ENCODE assay signal across 8 mouse cellular contexts in the genomic region with DNA sequence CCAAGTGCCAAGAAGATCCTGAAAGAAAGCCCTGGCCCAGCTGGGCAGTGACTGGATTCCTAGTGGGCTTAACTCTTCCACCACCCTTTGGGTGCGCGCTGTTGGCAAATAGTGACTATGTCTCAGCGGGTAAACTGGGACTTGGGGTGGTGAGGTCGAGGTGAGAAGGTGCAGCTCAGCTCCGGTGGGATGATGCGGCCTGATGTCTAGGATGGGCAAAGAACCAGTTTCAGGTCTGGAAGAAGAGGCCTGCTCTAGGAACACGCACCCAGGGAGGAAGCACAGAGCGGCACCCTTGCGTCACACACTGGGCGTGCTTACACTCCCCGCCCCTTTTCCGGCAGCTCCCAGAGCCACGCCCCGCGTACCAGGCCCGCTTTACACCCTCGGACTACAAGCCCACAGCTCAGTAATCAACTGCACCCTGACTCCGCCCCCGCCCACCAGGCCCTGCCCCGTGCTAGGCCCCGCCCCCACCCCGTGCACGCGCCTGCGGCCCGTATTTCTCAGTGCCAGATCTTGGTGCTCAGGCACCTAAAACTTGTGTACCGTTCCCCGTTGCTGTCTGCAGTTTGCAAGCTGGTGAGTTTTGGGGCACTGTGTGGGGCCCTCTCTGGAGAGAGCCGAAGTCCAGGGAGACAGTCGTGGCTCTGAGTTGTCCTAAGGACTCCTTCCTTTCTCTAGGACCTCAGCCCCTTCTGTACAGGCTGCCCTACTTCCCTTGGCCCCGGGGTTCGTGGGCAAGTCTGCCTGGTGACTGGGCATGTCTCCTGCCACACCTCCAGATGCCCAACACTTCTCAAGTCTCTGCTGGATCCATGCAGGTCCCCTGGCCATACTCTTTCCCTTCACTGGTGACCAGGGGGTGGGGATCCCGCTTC. TPM values are rescaled to one million over a fixed set of nuclear protein-coding genes. Genes with fewer than 3 reads are reported as not detected.
DNase-seq lines count a peak whose midpoint lies in the region; ATAC-seq and TF ChIP-seq lines count a peak whose summit lies in the region.

A gene (plus strand): TSS at position 509 of the 881 bp plus-strand sequence.

- H3K4me1 ChIP-seq in embryonic facial prominence, embryonic 12.5 days = 0 out of 2 replicates have a peak, but pooled peaks cover 5% of the 10 kb centered on the region
- H3K4me1 ChIP-seq in intestine, postnatal 0 days (replicated peaks; ENCODE audit: control insufficient read depth, insufficient read depth, low read length) = no peaks in the 10 kb centered on the region
- peaks cover 17% of the 10 kb centered on the region for H3K4me1 ChIP-seq in midbrain, embryonic 10.5 days

- no peaks in the 10 kb centered on the region for H3K36me3 ChIP-seq in embryonic facial prominence, embryonic 12.5 days
- no peaks in the 10 kb centered on the region for H3K36me3 ChIP-seq in intestine, postnatal 0 days (ENCODE audit: control insufficient read depth, insufficient read depth)
- no peaks in the 10 kb centered on the region for H3K36me3 ChIP-seq in midbrain, embryonic 10.5 days

- H3K27me3 ChIP-seq in embryonic facial prominence, embryonic 12.5 days = no peaks in the 10 kb centered on the region
- H3K27me3 ChIP-seq in intestine, postnatal 0 days (replicated peaks; ENCODE audit: control insufficient read depth, insufficient read depth, low read length) = no peaks in the 10 kb centered on the region
- H3K27me3 ChIP-seq in midbrain, embryonic 10.5 days (ENCODE audit: low read depth, poor library complexity, severe bottlenecking) = no peaks in the 10 kb centered on the region

- peak within 1 kb of the TSS; percentile 49 for H3K4me2 ChIP-seq in embryonic facial prominence, embryonic 12.5 days (replicated peaks)
- H3K4me2 ChIP-seq in intestine, postnatal 0 days (replicated peaks; ENCODE audit: low read depth) = peak within 1 kb of the TSS; percentile 70

- WGBS in embryonic facial prominence, embryonic 12.5 days = 10% methylated on average over 33 of the region's 33 CpGs
- WGBS in intestine, postnatal 0 days = 8% methylated on average over 33 of the region's 33 CpGs
- WGBS in midbrain, embryonic 10.5 days = 10% methylated on average over 33 of the region's 33 CpGs

- intact Hi-C loops in left cerebral cortex, postnatal 36 days (cut with DNase I) = no loop called here

- peak within 1 kb of the TSS; percentile 35; the same call in 1 of the 2 replicates for H3K9ac ChIP-seq in embryonic facial prominence, embryonic 12.5 days
- peak within 1 kb of the TSS; percentile 50; the same call in 1 of the 2 replicates for H3K9ac ChIP-seq in intestine, postnatal 0 days (ENCODE audit: low read depth, low read length)

- ATAC-seq in embryonic facial prominence, embryonic 12.5 days (ENCODE audit: insufficient number of reproducible peaks, insufficient read depth, low FRiP score, low TSS enrichment) = peak; percentile 96
- ATAC-seq in granulocyte monocyte progenitor cell, adult 5-6 weeks (replicated peaks; ENCODE audit: poor library complexity, severe bottlenecking) = peak; percentile 97
- peak; percentile 99 for ATAC-seq in intestine, postnatal 0 days

- H3K9me3 ChIP-seq in embryonic facial prominence, embryonic 12.5 days = no peaks in the 10 kb centered on the region
- H3K9me3 ChIP-seq in intestine, postnatal 0 days (ENCODE audit: control insufficient read depth) = no peaks in the 10 kb centered on the region
- no peaks in the 10 kb centered on the region for H3K9me3 ChIP-seq in midbrain, embryonic 10.5 days (replicated peaks)

- DNase-seq in adrenal gland, postnatal 36 days = peak; percentile 95 to 98
- peak; percentile 77 to 80 for DNase-seq in left cerebral cortex, postnatal 36 days (ENCODE audit: low spot score in 2 of 2)
- peak; percentile 94 for DNase-seq in midbrain, embryonic 10.5 days (ENCODE audit: low spot score)
- peak; percentile 81 for DNase-seq in right cerebral cortex, postnatal 36 days (ENCODE audit: low spot score in 2 of 2)
- peak; percentile 88 to 92 for DNase-seq in urinary bladder, postnatal 4 days (ENCODE audit: low spot score in 2 of 2)

- H3K27ac ChIP-seq in embryonic facial prominence, embryonic 12.5 days = 0 out of 2 replicates have a peak within 1 kb of the TSS, but pooled peaks have one; percentile 0
- 0 out of 2 replicates have a peak within 1 kb of the TSS, but pooled peaks have one; percentile 21 for H3K27ac ChIP-seq in intestine, postnatal 0 days (ENCODE audit: low read depth, low read length)
- H3K27ac ChIP-seq in midbrain, embryonic 10.5 days (replicated peaks) = peak within 1 kb of the TSS; percentile 84

- no peak for TF ChIP-seq CTCF in intestine, postnatal 0 days (IDR thresholded peaks at IDR 0.05; ENCODE audit: low read depth)

- H3K4me3 ChIP-seq in embryonic facial prominence, embryonic 12.5 days = peak within 1 kb of the TSS; percentile 29
- peak within 1 kb of the TSS; percentile 38 for H3K4me3 ChIP-seq in intestine, postnatal 0 days (ENCODE audit: low read depth, low read length)
- peak within 1 kb of the TSS; percentile 52 for H3K4me3 ChIP-seq in midbrain, embryonic 10.5 days

RNA-seq across cellular contexts. Expression of the gene that starts here (rescaled TPM):
- total RNA-seq in adrenal gland, postnatal 36 days (2021) = 1 to 10 TPM; 2.9 to 4.4 TPM
- polyA plus RNA-seq in embryonic facial prominence, embryonic 12.5 days (2016; fragmentation: Nextera tagmentation; extraction: Ambion mirVana) = 5.9 and 6.3 TPM in 2 replicates
- 3.8 and 4.0 TPM in 2 replicates for total RNA-seq in granulocyte monocyte progenitor cell, adult 5-6 weeks (2014; fragmentation: Nextera tagmentation)
- 0.98 and 1.6 TPM in 2 replicates for total RNA-seq in granulocyte monocyte progenitor cell, adult 5-6 weeks (2017)
- polyA plus RNA-seq in intestine, postnatal 0 days (2015; fragmentation: Nextera tagmentation; extraction: Ambion mirVana) = 2.5 TPM in 2 replicates
- total RNA-seq in left cerebral cortex, postnatal 36 days (2021) = under 1 TPM; 0.57 to 0.59 TPM
- polyA plus RNA-seq in midbrain, embryonic 10.5 days (2016; fragmentation: Nextera tagmentation; extraction: Ambion mirVana) = 3.2 and 4.9 TPM in 2 replicates

Comparison
In these comparisons a context has a peak if more than half of its experiments do, and no peak if none do; other contexts are left out.
1. Peak in every context shown above with its lines: DNase-seq, ATAC-seq, H3K4me3 ChIP-seq and H3K27ac ChIP-seq.
2. Peak in DNase-seq in left cerebral cortex, postnatal 36 days; RNA of the gene not detected or under 1 TPM.
3. H3K27ac ChIP-seq: peak in every context shown above with its lines; median percentile 84 in midbrain, embryonic 10.5 days; 21 in intestine, postnatal 0 days; 0 in embryonic facial prominence, embryonic 12.5 days.